Mouse (Mus musculus): ENCODE results near the gene Catip.
A peak's percentile ranks its signal among the peaks of the same experiment; 100 is the strongest.

Gene Catip

DNA sequence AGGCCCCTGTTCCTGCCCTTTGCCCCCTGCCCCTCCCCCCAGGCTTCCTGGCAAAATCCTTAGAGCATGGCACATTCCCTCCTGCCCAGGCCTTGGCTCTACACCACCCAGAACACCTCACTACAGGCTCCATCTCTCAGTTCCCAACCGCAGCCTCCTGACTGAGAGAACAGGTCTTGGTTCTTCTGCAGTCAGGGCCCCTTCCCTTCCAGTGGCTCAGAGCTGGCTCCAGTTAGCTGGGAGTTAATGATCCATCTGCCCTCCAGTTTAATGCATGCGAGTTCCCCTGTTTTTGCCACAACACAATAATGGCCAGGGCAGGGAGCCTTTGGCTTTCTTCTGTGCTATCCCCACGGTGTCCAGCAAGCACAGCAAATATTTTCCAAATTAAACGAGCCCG is 18.7 kb upstream of the Catip start:
- no peak for DNase-seq (ENCODE audit: low spot score in 2 of 2)

DNA sequence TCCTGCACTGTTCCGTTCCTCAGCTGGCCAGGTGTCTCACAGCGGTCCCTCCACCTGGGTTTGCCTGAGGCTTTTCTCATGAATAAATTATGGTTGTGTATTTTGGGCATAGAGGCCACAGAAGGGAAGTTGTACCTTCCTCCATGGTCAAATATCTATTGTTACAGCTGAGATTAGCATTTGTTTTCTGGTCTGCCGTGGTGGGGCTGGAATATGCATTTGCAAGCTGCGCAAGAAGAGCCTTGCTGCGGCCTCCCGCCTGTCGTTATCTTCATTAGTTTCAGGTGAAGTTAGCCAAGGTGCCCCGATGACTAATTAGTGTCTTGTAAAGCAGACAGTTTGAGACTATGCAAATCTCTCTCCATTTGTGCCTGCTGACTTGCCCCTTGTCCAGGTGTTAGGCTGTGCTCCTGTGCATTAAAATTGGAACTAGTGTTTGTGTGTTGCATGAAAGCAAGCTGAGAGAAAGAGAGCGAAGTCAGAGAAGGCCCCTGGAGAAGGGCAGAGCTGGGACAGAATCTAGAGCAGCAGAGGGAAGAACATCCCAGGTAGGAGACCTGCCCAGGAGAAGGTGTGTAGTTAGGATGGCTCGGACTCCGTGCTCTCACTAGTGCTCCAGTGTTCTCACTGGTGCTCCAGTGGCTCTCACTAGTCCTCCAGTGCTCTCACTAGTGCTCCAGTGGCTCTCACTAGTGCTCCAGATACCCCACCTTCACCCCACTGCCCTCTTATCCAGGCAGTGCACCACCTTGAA is 17.6 kb upstream of the Catip start:
- DNase-seq (ENCODE audit: low spot score in 2 of 2): no peak

DNA sequence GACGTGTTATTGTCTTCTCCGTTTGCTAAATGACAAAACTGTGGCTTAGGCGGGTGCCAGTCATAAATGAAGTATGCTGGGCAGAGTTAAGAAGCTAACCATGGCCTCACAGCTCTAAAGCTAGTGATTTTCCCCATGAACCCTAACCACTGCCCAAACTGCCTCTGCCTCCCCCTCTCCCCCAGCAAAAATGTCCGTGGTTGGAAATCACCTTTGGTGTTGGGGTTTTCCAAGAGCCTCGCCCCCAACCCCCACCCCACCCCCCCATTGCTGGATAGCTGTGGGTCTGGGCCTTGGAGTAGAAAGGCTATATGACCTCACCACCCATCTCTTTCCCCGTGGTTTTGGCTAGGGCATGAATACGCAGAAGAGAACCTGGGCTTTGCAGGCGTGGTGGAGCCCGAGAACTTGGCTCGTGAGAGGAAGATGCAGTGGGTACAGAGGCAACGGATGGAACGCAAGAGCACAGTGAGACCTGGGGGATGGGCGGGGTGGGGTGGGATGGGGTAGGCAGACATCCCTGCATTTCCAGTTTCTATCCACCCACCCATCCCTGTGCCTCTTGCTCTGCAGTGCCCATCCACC is 10.6 kb upstream of the Catip start:
- DNase-seq (ENCODE audit: low spot score in 2 of 2): no peak

DNA sequence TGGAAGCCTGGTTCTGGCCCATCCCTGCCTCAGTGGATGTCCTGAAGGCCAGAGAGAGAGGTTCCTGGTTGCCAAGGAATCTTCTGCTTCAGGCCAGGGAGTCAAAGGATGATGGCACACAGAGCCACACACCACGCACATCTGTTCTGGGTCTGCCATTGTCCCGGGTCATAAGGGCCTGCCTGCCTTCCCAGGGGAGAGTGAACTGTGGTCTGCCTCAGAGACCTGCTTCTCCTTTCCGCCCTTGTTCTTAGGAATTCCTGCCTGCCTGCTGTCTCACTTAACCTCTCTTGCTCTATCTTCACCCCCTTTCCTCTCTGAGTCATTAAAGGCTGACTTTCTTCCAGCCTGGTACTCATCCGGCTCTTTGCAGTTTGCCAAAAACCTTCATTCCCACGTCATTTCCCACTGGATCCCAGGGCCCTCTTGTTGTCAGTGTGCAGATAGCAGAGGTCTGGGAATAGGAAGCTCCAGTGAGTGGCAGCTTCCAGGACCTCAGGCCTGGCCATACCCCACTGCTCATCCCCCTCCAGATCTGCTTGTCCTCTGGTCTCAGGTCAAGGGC is 9.3 kb upstream of the Catip start:
- no peak for DNase-seq (ENCODE audit: low spot score in 2 of 2)

DNA sequence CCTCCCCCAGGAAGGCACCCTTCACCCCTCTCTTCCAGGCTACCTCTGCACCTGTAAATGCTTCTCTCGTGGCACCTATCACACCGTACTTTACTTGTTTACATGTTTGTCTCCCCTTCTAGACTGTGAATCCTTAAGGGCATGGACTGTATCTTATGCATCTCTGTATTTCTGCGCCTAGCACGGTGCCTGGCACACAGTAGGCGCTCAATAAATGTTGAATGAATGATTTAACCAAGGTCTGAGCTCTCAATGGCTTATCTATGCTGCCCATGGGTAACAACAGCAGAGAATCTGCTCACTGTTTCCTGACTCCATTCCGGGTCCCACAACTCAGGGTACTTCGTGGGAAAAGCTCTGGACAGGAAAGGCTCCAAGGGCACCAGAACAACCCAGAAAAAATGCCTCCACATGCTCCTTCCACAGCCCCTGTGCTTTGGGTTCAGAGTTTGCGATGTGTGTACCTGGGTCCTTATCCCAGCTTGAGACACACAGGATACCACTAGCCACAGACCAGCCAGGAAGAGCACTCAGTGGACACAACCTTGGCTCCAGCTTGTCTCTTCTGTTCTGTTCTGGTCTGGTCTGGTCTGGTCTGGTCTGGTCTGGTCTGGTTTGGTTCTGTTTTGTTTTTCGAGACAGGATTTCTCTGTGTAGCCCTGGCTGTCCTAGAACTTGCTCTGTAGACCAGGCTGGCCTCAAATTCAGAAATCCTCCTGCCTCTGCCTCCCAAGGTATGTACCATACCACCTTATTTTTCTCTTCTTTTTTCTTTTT is 8.3 kb upstream of the Catip start:
- DNase-seq (ENCODE audit: low spot score in 2 of 2): no peak

DNA sequence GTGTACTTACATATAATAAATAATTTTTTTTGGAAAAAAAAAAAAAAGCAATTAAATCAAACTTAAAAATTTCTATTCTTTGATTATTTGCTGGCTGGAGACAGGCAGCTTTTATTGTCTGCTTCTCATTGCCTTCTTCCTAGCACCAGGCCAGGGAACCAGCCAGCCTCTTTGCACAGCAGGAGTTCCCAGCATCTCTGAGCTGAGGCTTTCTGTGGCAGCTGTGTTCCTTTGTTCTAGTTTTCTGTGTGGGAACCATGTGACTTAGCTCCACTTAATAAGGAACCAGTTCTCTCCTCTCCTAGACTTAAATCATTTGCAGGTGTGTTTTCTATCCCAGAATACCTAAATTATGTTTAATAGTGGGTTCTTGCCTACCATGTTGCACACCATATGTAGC is 4.4 kb upstream of the Catip start:
- no peak for DNase-seq (ENCODE audit: low spot score in 2 of 2)

DNA sequence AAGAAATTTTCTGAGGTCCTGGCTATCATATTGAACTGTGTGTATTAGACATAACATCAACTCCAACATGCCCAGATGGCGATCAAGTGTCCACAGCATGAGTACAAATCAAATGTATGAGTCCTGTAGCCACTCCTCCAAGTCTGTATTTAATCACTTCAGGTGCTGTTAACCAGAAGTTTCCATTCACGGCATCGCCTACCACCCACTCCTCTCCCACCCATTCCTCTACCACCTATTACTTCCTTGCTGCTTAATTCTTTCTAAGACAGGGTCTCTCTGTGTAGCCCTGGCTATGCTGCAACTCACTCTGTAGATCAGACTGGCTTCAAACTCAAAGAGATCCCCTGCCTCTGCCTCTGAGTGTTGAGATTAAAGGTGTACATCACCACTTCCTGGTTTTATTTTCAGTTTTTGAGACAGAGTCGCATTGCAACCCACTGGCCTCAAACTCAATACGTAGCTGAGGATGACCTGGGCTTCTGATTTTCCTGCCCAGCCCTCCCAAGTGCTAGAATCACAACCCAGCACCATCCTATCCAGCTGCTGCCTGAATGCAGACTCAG is 1.9 kb upstream of the Catip start:
- no peak for DNase-seq (ENCODE audit: low spot score in 2 of 2)

DNA sequence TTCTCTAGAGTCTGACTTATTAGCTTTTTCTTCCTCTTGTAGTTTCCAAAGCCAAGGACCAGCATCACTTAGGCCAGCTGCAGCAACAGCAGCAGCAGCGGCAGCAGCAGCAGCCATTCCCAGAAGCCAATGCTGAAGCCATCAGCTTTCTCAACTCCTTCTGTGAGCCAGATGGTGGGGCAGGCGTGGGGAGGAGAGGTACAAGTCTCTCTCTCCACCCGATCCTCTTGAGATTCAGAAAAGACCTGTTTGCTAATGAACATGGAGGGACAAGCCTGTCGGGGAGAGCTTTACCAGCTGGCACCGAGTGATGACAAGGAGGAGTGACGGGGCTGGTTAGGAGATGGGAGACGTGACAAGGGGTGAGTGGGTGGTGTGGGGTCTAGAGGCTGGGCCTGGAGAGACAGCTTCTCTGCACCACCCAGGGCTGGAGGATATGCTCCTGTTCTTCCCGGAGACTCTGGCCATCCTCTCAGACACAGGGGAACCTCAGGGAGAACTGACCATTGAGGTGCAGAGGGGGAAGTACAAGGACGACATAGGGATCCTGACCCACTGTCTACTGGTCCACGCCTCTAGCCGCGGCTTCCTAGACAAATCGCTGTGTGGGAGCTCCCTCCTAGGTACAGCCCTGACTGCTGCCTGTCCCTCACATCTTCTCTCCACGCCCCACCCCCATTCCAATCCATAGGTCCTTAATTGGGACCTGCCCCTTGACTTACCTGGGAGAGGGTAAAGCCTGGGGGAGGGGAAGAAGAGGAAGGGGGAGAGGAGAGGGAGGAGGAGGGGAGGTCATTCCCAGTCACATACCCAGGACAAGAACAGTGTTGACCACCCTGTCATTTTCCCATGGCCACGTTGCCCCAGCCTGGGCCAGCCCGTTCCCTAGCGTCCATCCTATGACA is 669 bp downstream of the Catip start:
- no peak for DNase-seq (ENCODE audit: low spot score in 2 of 2)

DNA sequence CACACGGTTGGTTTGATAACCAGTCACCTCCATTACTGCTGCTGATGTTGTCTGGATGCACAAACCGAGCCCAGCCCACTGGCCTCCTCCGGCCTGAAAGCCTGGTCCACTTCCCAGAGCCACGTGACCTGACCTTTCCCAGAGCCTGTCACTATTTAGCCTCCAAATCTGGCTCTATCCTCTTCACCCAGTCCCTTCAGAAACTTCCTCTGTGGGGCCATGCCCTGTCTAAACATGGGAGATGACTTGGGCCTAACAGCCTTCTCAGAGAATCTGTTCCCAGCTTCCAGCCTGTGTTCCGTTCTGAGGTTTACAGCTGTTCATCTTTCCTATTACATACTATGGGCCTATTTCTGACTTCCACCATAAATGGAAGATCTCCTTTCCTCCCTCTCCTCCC is 1.5 kb downstream of the Catip start:
- DNase-seq (ENCODE audit: low spot score in 2 of 2): no peak

DNA sequence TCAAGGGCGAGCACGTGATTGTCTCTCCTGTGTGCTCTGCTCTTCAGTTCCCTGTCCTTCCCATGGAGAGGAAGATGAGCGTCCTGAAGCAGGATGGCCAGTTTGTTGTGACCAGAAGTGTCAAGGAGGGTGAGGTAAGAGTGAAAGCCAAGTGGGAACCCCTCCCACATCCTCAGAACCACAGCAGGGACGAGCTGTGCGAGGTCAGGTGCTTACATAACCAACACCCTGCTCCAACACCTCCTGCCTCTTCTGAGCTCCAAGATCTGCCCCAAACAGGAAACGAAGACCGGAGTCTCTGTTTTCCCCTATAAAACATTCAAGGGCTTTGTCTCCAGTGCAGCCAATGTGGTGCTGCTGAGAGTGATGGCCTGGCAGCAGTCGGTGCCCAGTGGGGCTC is 2.4 kb downstream of the Catip start:
- DNase-seq (ENCODE audit: low spot score in 2 of 2): no peak

DNA sequence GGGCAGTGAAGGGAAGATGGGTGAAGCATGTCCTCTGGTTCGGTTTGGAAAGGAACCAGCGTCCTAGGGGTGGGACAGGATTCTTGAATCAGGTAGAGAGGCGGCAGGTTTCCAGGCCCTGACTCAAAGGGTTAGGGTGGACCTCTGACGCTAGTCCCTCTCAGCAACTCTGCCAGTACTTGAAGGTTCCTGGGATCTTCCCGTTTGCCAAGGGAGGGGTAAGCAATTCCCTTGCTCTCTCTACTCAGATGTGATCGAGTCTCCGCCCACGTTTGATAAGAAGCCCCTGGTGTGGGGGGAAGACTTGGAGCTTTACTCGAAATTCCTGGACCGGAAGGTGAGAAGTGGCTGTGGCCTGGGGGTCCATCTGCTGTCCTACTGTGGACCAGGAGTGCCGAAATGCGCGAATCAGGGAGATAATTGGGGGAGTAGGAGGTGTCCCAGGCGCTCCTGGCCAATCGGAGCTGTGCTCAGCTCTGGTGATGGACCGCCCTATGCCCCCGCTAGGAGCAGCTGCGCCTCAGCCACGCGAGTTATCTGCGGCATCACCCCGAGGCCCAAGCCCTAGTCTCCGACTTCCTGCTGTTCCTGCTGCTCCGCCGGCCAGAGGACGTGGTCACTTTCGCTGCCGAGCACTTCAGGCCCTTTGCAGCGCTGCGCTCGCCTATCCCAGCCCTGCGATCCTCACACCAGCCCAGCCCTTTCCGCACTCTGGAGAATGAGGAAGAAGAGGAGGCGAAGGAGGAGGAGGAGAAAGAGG is 6.2 kb downstream of the Catip start:
- peak in 1 of 2 experiments; percentile 53 for DNase-seq (ENCODE audit: low spot score in 2 of 2)

DNA sequence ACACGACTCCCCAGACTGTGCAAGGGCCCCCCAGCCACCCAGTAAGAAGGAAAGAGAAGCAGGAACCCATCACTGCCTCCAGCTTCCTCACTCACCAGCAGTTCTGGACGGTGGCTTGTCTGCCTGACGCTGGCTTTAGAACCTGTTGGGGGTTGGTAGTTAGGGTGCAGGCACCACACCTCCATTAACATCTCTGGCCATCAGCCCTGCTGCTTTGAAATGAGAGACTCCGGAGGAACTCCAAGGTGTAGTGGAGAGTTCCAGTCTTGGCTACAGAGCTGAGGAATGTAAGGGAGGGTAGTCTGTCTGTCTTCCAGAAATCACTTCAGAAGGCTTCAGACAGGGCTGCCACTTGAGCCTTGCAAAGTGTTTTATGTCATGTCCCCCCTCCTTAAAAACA is 8.1 kb downstream of the Catip start:
- no peak for DNase-seq (ENCODE audit: low spot score in 2 of 2)

DNA sequence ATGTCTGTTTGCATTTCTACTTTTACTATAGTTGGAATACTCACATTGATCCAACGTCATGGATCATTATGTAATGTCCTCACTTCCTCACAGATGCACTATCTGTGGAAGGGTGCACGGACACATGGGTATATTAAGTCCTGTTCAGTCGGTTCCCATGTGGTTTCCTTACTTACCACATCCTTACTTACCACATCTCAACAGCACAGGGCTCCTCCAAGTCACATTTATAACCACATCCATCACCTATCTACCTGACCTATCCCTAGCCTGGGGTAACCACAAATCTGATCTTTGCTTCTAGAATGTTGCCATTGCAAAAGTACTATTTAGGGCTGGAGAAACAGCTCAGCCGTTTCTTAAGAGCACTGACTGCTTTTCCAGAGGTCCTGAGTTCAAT is 11.5 kb downstream of the Catip start:
- no peak for DNase-seq (ENCODE audit: low spot score in 2 of 2)

DNA sequence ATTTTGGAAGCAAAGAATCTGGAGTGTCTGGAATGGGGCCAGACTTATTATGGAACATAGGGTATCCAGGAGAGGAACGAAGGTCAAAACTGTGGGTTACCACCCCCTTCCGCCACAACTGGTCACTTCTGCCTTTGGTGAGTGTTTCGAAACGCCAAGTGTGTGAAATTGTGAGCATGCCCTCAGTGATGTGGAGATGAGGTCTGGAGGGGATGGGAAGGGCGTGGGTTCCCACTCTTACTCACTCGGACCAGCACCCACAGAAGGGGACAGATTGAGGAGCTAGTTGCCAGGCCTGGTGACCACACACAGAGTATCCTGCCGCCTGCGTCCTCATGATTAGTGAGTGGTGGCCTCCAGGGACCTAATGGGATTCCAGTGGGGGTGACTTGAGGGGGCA is 13.1 kb downstream of the Catip start, which contains the start of gene Slc11a1:
TSS of gene Slc11a1 (plus strand) at position 216 of the 400 bp plus-strand sequence.
- peak in 1 of 2 experiments; percentile 17 for DNase-seq (ENCODE audit: low spot score in 2 of 2)

DNA sequence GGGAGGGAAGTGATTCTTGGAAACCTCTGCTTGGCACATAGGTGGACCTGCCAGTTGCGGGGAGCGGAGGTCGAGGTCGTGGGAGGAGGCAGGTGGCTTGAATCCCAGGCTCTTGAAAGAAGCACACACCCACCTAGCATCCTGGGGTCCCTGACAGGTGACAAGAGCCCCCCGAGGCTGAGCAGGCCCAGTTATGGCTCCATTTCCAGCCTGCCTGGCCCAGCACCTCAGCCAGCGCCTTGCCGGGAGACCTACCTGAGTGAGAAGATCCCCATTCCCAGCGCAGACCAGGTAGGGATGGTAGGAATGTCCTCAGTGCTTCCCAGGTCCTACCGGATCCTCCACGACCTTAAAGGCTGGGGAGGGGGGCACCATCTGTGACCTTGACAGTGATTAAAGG is 13.7 kb downstream of the Catip start:
- no peak for DNase-seq (ENCODE audit: low spot score in 2 of 2)

DNA sequence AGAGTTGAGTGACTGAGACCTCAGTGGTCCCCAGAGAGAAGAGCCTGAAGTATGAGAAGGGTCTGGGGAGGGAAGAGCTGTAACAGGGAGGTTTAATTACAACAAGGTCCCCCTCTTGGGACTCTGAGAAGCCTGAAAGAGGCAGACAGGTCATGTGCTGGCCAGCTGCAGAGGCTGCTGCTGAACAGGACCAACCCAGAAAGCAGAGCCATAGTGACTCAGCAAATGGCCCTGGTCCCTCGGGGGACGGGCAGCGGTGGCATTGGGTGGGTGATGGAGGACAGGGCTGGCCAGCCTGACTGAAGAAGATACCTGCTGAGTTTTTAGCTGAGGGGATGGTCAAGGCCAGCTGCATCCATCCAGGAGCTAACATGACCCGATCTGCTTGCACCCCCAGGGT is 14.5 kb downstream of the Catip start:
- DNase-seq (ENCODE audit: low spot score in 2 of 2): peak; percentile 4 to 21

DNA sequence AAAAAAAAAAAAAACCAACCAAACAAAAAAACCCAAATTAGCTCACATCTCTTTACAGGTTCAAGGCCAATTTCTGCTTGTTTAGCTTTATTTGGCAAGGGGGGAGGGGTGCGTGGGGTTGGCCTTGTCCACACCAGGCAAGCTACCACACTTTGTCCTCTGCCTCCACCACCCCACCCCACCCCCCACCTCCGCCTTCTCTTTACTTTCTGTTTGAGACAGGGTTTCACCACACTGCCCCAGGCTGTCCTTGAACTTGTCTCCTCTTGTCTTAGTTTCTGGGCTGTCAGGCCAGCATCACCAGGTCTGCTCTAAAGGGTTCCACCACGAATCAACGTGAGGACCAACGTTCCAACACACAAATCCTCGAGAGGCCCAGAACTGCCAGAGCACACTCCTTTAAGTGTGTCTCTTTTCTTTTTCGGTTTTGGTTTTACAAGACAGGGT is 17.2 kb downstream of the Catip start:
- no peak for DNase-seq (ENCODE audit: low spot score in 2 of 2)

DNA sequence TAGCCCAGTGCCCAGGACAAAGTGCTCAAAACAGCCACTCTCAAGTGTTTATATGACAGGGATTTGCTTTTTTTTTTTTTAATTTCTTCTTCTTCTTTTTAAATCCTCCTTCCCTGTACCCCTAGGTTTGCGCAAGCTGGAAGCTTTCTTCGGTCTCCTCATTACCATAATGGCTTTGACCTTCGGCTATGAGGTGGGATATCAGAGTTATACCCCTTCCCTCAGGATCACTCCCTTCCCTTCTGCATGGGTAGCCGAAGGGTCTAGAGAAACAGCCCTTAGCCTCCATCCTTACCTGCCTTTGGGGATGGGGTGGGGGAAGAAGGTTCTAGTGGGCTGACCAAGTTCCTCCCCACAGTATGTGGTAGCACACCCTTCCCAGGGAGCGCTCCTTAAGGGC is 18.6 kb downstream of the Catip start:
- DNase-seq (ENCODE audit: low spot score in 2 of 2): no peak

DNA sequence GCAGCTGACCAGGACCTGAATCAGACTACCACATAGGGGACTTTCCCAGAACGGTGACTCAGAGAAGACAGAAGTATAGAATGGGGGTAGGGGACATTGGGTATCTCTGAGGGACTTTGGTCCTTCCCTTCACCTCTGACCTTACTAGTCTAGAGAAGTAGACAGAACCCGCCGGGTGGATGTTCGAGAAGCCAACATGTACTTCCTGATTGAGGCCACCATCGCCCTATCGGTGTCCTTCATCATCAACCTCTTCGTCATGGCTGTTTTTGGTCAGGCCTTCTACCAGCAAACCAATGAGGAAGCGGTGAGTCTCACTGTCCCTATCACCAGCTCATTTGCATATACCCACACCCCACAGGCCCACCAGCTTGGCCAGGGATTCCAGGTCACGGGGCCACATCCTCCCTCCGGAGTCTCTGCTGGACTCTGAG is 19.7 kb downstream of the Catip start:
- DNase-seq (ENCODE audit: low spot score in 2 of 2): peak in 1 of 2 experiments; percentile 5

DNA sequence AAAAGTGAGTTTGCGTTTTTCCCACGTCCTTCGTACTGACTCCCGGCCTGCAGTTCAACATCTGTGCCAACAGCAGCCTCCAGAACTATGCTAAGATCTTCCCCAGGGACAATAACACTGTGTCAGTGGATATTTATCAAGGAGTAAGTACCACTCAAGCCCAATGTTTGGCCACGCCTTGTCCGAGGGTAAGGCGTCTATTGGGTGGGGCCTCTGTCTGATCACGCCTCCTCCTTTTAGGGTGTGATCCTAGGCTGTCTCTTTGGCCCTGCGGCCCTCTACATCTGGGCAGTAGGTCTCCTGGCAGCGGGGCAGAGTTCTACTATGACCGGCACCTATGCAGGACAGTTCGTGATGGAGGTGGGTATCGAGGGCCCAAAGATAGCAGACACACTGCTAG is 21.5 kb downstream of the Catip start:
- no peak for DNase-seq (ENCODE audit: low spot score in 2 of 2)

Data from spleen, postnatal 10 days (tissue).